Mouse (Mus musculus): Measurements from ENCODE around the gene Ptgs1. TPM values are rescaled to one million over a fixed set of nuclear protein-coding genes. Genes with fewer than 3 reads are reported as not detected.

Gene Ptgs1
- polyA plus RNA-seq, 1 experiment = 122 TPM

- peak overlapping the region; percentile 73 for H3K4me2 ChIP-seq (ENCODE audit: low read depth)
- H3K79me2 ChIP-seq (ENCODE audit: control insufficient read depth, insufficient read depth) = no peaks in the 10 kb centered on the region
- no peak for TF ChIP-seq CEBPB (IDR thresholded peaks at IDR 0.05; ENCODE audit: insufficient read depth, poor library complexity, severe bottlenecking)
- no peak for TF ChIP-seq TCF12 (IDR thresholded peaks at IDR 0.05; ENCODE audit: insufficient read depth, poor library complexity, severe bottlenecking)
- TF ChIP-seq POLR2A (IDR thresholded peaks at IDR 0.05; ENCODE audit: insufficient read length, low read depth) = no peak
- TF ChIP-seq MYOG (IDR thresholded peaks at IDR 0.05; ENCODE audit: control insufficient read depth in 1 of 3, insufficient read depth in 1 of 3, insufficient read length in 2 of 3, low read depth in 2 of 3) = no peak
- TF ChIP-seq MAX (IDR thresholded peaks at IDR 0.05; ENCODE audit: low read depth) = no peak
- TF ChIP-seq MYOD1 (IDR thresholded peaks at IDR 0.05; ENCODE audit: control insufficient read depth in 1 of 3, insufficient read length in 2 of 3, low read depth in 2 of 3) = no peak
- TF ChIP-seq POLR2AphosphoS2 (IDR thresholded peaks at IDR 0.05; ENCODE audit: insufficient read length, low read depth) = no peak
- no peak for TF ChIP-seq USF1 (IDR thresholded peaks at IDR 0.05; ENCODE audit: low read depth)
- no peak for TF ChIP-seq REST (IDR thresholded peaks at IDR 0.05; ENCODE audit: insufficient read depth, insufficient read length)
- no peak for TF ChIP-seq E2F4 (IDR thresholded peaks at IDR 0.05; ENCODE audit: insufficient read depth)
- no peak for TF ChIP-seq SRF (IDR thresholded peaks at IDR 0.05; ENCODE audit: control insufficient read depth, insufficient read length, low read depth)
- no peak for TF ChIP-seq TCF3 (IDR thresholded peaks at IDR 0.05; ENCODE audit: insufficient read length, low read depth)
- H3K36me3 ChIP-seq (ENCODE audit: control insufficient read depth, insufficient read depth) = no peaks in the 10 kb centered on the region
- no peaks in the 10 kb centered on the region for H3K27me3 ChIP-seq (ENCODE audit: control insufficient read depth, insufficient read depth, insufficient read length)
- H3ac ChIP-seq (ENCODE audit: control insufficient read depth, insufficient read length) = no peak overlapping the region
- H3K4me3 ChIP-seq = peak overlapping the region; percentile 20
Measured at GRCm38 (mm10) chr2:36216546-36216945, 13.7 kb upstream of the Ptgs1 start.

DNA sequence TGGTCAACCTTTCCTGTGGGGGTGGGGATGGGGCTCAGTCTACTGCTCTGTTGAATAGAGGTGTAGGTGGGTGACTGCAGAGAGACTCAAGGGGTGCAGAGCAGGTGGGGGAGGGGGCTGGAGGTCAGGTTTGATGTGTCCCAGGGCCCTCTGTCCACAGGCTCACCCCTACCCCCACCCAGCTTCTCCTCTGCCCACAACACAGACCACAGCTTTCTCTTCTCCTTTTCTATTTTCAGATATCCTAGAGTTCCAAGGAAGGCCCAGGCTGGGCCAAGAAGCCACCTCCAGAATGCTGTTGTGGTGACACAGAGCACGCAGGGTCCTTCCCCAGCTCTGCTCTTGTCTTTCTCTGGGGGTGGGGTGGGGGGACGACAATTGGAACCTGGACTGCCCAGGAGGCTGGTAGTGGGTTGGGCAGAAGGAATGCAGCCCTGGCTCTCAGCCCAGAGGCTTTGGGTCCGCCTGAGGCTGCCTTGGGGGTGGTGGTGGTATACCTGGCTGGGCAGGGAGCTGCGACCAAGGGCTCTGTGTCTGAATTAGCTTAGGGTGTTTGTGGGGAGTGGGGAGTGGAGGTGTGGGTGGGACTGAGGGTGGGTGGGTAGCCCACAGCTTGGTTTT is 13.2 kb upstream of the Ptgs1 start:
- no peaks in the 10 kb centered on the region for H3K79me2 ChIP-seq (ENCODE audit: control insufficient read depth, insufficient read depth)
- H3K27me3 ChIP-seq (ENCODE audit: control insufficient read depth, insufficient read depth, insufficient read length) = no peaks in the 10 kb centered on the region
- H3K36me3 ChIP-seq (ENCODE audit: control insufficient read depth, insufficient read depth) = no peaks in the 10 kb centered on the region
- no peak overlapping the region for H3ac ChIP-seq (ENCODE audit: control insufficient read depth, insufficient read length)
- TF ChIP-seq TCF3 (IDR thresholded peaks at IDR 0.05; ENCODE audit: insufficient read length, low read depth) (no peak), USF1 (IDR thresholded peaks at IDR 0.05; ENCODE audit: low read depth) (no peak), SRF (IDR thresholded peaks at IDR 0.05; ENCODE audit: control insufficient read depth, insufficient read length, low read depth) (no peak), POLR2A (IDR thresholded peaks at IDR 0.05; ENCODE audit: insufficient read length, low read depth) (no peak), CEBPB (IDR thresholded peaks at IDR 0.05; ENCODE audit: insufficient read depth, poor library complexity, severe bottlenecking) (no peak), E2F4 (IDR thresholded peaks at IDR 0.05; ENCODE audit: insufficient read depth) (no peak), REST (IDR thresholded peaks at IDR 0.05; ENCODE audit: insufficient read depth, insufficient read length) (no peak), MAX (IDR thresholded peaks at IDR 0.05; ENCODE audit: low read depth) (no peak), POLR2AphosphoS2 (IDR thresholded peaks at IDR 0.05; ENCODE audit: insufficient read length, low read depth) (no peak), MYOG (IDR thresholded peaks at IDR 0.05; ENCODE audit: control insufficient read depth in 1 of 3, insufficient read depth in 1 of 3, insufficient read length in 2 of 3, low read depth in 2 of 3) (no peak), MYOD1 (IDR thresholded peaks at IDR 0.05; ENCODE audit: control insufficient read depth in 1 of 3, insufficient read length in 2 of 3, low read depth in 2 of 3) (no peak), TCF12 (IDR thresholded peaks at IDR 0.05; ENCODE audit: insufficient read depth, poor library complexity, severe bottlenecking) (no peak)
- H3K4me3 ChIP-seq = peak overlapping the region; percentile 20
- peak overlapping the region; percentile 73 for H3K4me2 ChIP-seq (ENCODE audit: low read depth)

GRCm38 (mm10) chr2:36217692-36218233 is 12.5 kb upstream of the Ptgs1 start:
- Histone ChIP-seq H3ac (ENCODE audit: control insufficient read depth, insufficient read length) (no peak overlapping the region), H3K4me2 (ENCODE audit: low read depth) (peak overlapping the region; percentile 73), H3K79me2 (ENCODE audit: control insufficient read depth, insufficient read depth) (no peaks in the 10 kb centered on the region), H3K4me3 (peak overlapping the region; percentile 20), H3K36me3 (ENCODE audit: control insufficient read depth, insufficient read depth) (no peaks in the 10 kb centered on the region), H3K27me3 (ENCODE audit: control insufficient read depth, insufficient read depth, insufficient read length) (no peaks in the 10 kb centered on the region)
- TF ChIP-seq MAX (IDR thresholded peaks at IDR 0.05; ENCODE audit: low read depth) (no peak), POLR2AphosphoS2 (IDR thresholded peaks at IDR 0.05; ENCODE audit: insufficient read length, low read depth) (no peak), MYOD1 (IDR thresholded peaks at IDR 0.05; ENCODE audit: control insufficient read depth in 1 of 3, insufficient read length in 2 of 3, low read depth in 2 of 3) (no peak), E2F4 (IDR thresholded peaks at IDR 0.05; ENCODE audit: insufficient read depth) (no peak), USF1 (IDR thresholded peaks at IDR 0.05; ENCODE audit: low read depth) (no peak), REST (IDR thresholded peaks at IDR 0.05; ENCODE audit: insufficient read depth, insufficient read length) (no peak), CEBPB (IDR thresholded peaks at IDR 0.05; ENCODE audit: insufficient read depth, poor library complexity, severe bottlenecking) (no peak), TCF12 (IDR thresholded peaks at IDR 0.05; ENCODE audit: insufficient read depth, poor library complexity, severe bottlenecking) (no peak)

DNA sequence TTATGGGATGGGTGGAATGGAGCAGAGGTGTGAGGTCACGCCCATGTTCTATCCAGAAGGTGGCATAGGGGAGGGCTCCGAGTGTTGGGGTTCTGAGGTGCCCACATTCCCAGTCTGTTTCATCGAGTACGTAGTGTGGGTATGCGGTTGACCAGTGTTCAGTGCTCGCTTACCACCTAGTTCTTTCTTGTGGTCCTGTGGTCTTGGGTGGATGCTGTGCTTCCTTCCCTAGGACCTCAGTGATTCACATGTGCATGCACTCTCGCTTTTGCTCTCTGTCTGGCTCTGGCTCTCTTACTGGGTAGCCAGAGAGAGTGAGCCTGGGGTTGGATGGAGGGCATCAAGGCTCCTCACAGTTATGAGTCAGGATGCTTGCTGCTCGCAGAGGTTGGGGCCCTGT is 10.1 kb upstream of the Ptgs1 start:
- H3K36me3 ChIP-seq (ENCODE audit: control insufficient read depth, insufficient read depth) = no peaks in the 10 kb centered on the region
- H3K4me2 ChIP-seq (ENCODE audit: low read depth) = no peak overlapping the region
- TF ChIP-seq MAX (IDR thresholded peaks at IDR 0.05; ENCODE audit: low read depth) (no peak), TCF3 (IDR thresholded peaks at IDR 0.05; ENCODE audit: insufficient read length, low read depth) (no peak), MYOG (IDR thresholded peaks at IDR 0.05; ENCODE audit: control insufficient read depth in 1 of 3, insufficient read depth in 1 of 3, insufficient read length in 2 of 3, low read depth in 2 of 3) (no peak), POLR2AphosphoS2 (IDR thresholded peaks at IDR 0.05; ENCODE audit: insufficient read length, low read depth) (no peak), REST (IDR thresholded peaks at IDR 0.05; ENCODE audit: insufficient read depth, insufficient read length) (no peak), SRF (IDR thresholded peaks at IDR 0.05; ENCODE audit: control insufficient read depth, insufficient read length, low read depth) (no peak), POLR2A (IDR thresholded peaks at IDR 0.05; ENCODE audit: insufficient read length, low read depth) (no peak), MYOD1 (IDR thresholded peaks at IDR 0.05; ENCODE audit: control insufficient read depth in 1 of 3, insufficient read length in 2 of 3, low read depth in 2 of 3) (no peak), TCF12 (IDR thresholded peaks at IDR 0.05; ENCODE audit: insufficient read depth, poor library complexity, severe bottlenecking) (no peak), E2F4 (IDR thresholded peaks at IDR 0.05; ENCODE audit: insufficient read depth) (no peak)
- no peaks in the 10 kb centered on the region for H3K27me3 ChIP-seq (ENCODE audit: control insufficient read depth, insufficient read depth, insufficient read length)
- H3K4me3 ChIP-seq = no peak overlapping the region
- no peaks in the 10 kb centered on the region for H3K79me2 ChIP-seq (ENCODE audit: control insufficient read depth, insufficient read depth)
- no peak overlapping the region for H3ac ChIP-seq (ENCODE audit: control insufficient read depth, insufficient read length)
